Mouse (Mus musculus) retina, adult 2 months (tissue): ENCODE measurements at regions not wholly inside any gene's neighbourhood (a gene's known extent, or its start where the extent isn't known, plus 50 kb on each side); places are given as distances from the start of the nearest gene placed in this dataset.
A peak's percentile ranks its signal among the peaks of the same experiment; 100 is the strongest.

Source experiments
- DNase-seq: peaks from one replicate; pipeline ENCODE4 v3.0.0-alpha.2; 2012; ENCODE audit warnings: low read depth, low spot score

GRCm38 (mm10) chr6:53143846-53144584 lies 75.6 kb upstream of the Jazf1 start:
- peak; percentile 26 for DNase-seq

- no peak for DNase-seq
These were observed 66.0 kb upstream of the Jazf1 start for GRCm38 (mm10) chr6:53134410-53134809.

- DNase-seq = no peak
These were observed 62.4 kb upstream of the Jazf1 start for GRCm38 (mm10) chr6:53130717-53131330.

GRCm38 (mm10) chr6:53126776-53127175 lies 58.3 kb upstream of the Jazf1 start:
- no peak for DNase-seq

- DNase-seq = no peak
These were observed 56.5 kb upstream of the Jazf1 start for GRCm38 (mm10) chr6:53124800-53125450.

GRCm38 (mm10) chr6:53120385-53120784 lies 52.0 kb upstream of the Jazf1 start:
- no peak for DNase-seq
